Mouse (Mus musculus): ENCODE measurements around the gene Babam1. TPM values are rescaled to one million over a fixed set of nuclear protein-coding genes. Genes with fewer than 3 reads are reported as not detected.
A peak's percentile ranks its signal among the peaks of the same experiment; 100 is the strongest.

Babam1 gene
- polyA plus RNA-seq, 1 experiment from 2014 or later, result 119 TPM

DNA sequence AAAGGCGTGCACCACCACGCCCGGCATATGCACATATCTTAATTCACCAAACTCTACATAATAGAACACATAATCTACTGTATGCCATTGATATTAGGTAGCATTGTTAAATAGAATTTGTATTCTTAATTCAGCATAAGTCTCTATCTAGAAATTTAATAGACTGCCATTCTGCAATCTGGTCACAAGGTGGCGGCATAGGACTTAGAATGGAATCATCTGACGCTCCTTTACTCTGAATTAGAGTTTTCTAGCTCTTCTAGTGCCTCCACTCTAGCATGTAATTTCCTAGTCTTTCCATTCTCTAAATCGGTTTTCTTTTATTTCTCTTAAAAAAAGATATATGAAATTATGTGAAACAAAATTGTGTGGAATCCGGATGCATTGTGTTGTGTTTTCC, 44.7 kb downstream of the Babam1 start:
- Histone ChIP-seq H3K4me1 (ENCODE audit: control insufficient read depth, insufficient read depth, low read length) (no peaks in the 10 kb centered on the region), H3K9ac (ENCODE audit: low read length) (no peak overlapping the region), H3K27ac (replicated peaks; ENCODE audit: low read depth, low read length) (no peak overlapping the region), H3K9me3 (ENCODE audit: control insufficient read depth, low read length) (no peaks in the 10 kb centered on the region), H3K4me2 (ENCODE audit: low read depth, severe bottlenecking) (no peak overlapping the region), H3K27me3 (ENCODE audit: control insufficient read depth, insufficient read depth, low read length) (no peaks in the 10 kb centered on the region), H3K4me3 (ENCODE audit: low read depth, low read length) (no peak overlapping the region), H3K36me3 (ENCODE audit: control insufficient read depth, insufficient read depth, low read length) (no peaks in the 10 kb centered on the region)
- 3% methylated on average over 7 of the region's 7 CpGs for WGBS
- ATAC-seq (ENCODE audit: insufficient number of reproducible peaks, low FRiP score, low TSS enrichment, low read depth), result no peak
- peak; percentile 70 for DNase-seq (ENCODE audit: low spot score)

DNA sequence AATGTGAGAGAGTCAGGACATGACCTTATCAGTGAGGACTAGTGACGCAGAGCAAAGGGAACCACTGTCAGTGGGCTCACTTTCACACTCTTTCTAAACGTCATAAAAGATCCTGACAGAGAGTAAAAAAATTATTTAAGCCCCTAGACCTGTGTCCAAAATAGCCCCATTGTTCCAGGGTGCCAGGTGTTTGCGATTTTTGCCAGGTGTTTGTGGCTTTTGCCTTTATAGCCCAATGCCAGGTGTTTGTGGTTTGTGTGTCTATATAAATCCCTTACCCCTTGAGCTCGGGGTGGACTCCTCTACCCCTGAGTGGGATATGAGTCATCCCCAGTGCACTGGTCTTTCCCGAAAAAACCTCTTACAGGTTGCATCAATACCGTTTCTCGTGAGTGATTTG, 48.4 kb downstream of the Babam1 start:
- DNase-seq (ENCODE audit: low spot score) (no peak), ATAC-seq (ENCODE audit: insufficient number of reproducible peaks, low FRiP score, low TSS enrichment, low read depth) (no peak)
- Histone ChIP-seq H3K9ac (ENCODE audit: low read length) (no peak overlapping the region), H3K4me1 (ENCODE audit: control insufficient read depth, insufficient read depth, low read length) (no peaks in the 10 kb centered on the region), H3K9me3 (ENCODE audit: control insufficient read depth, low read length) (no peaks in the 10 kb centered on the region), H3K4me3 (ENCODE audit: low read depth, low read length) (no peak overlapping the region), H3K36me3 (ENCODE audit: control insufficient read depth, insufficient read depth, low read length) (no peaks in the 10 kb centered on the region), H3K27me3 (ENCODE audit: control insufficient read depth, insufficient read depth, low read length) (no peaks in the 10 kb centered on the region), H3K4me2 (ENCODE audit: low read depth, severe bottlenecking) (no peak overlapping the region), H3K27ac (replicated peaks; ENCODE audit: low read depth, low read length) (no peak overlapping the region)
- WGBS, result 73% methylated on average over 7 of the region's 7 CpGs

DNA sequence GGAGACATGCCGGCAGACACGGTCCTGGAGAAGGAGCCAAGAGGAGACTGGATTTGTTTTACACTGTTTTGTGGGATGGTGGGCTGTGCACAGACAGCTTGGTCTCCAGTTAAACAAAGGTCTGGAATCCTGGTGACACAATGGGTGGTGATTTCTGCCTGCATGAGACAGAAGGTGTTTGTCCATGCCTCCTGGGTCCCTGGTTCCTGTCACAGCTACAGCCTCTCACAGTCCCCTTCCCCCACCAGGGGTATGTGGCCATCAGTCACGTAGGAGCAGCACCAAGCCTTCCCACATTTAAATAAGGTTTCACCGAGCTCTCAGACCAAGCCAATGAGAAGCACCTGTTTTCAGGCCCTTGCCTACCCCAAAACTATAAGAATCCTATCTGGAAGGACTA, 54.7 kb downstream of the Babam1 start:
- Histone ChIP-seq H3K9me3 (ENCODE audit: control insufficient read depth, low read length) (no peaks in the 10 kb centered on the region), H3K36me3 (ENCODE audit: control insufficient read depth, insufficient read depth, low read length) (no peaks in the 10 kb centered on the region), H3K4me2 (ENCODE audit: low read depth, severe bottlenecking) (no peak overlapping the region), H3K4me3 (ENCODE audit: low read depth, low read length) (no peak overlapping the region), H3K27me3 (ENCODE audit: control insufficient read depth, insufficient read depth, low read length) (no peaks in the 10 kb centered on the region), H3K27ac (replicated peaks; ENCODE audit: low read depth, low read length) (no peak overlapping the region), H3K9ac (ENCODE audit: low read length) (no peak overlapping the region), H3K4me1 (ENCODE audit: control insufficient read depth, insufficient read depth, low read length) (no peaks in the 10 kb centered on the region)
- ATAC-seq (ENCODE audit: insufficient number of reproducible peaks, low FRiP score, low TSS enrichment, low read depth) (no peak), DNase-seq (ENCODE audit: low spot score) (no peak)
- WGBS, result 65% methylated on average over 4 of the region's 4 CpGs

DNA sequence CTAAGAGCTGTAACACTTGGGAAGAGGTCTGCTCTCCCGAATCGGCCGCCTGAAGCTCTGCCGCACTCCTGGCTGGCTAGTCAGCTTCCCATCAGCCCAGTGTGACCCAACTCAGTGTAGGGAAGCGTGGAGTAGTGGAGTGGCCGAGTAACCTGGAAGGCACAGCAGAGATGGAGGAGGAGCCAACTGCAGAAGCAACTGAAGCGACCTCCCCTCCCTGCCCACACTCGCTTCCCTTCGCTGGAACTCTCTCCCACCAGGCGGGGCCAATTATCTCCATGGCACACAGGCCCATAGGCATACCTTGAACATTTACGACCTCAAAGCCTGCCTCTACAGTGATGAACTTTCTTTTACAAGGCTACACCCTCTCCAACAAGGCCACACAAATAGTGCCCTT, 55.1 kb downstream of the Babam1 start:
- DNase-seq (ENCODE audit: low spot score), result no peak
- WGBS, result 35% methylated on average over 11 of the region's 11 CpGs

DNA sequence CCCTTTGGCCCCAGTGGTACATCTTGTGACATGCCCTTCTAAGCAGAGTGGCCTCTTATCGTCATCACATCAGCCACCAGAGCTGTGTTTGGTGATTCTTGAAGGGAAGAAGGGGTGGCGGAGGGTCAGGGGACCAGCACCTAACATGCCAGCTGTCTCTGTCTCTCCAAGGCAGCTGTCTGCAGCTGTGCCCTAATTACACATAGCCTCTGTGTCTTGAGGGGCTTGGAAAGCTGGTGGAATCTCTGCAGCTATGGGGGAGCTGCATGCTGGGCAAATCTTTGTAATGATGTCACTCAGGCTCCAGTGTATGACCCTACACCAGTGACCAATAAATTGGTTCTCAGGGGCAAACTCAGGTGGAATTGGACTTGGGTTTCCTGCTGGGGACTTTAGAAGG, 56.0 kb downstream of the Babam1 start:
- Histone ChIP-seq H3K9me3 (ENCODE audit: control insufficient read depth, low read length) (no peaks in the 10 kb centered on the region), H3K36me3 (ENCODE audit: control insufficient read depth, insufficient read depth, low read length) (no peaks in the 10 kb centered on the region), H3K4me1 (ENCODE audit: control insufficient read depth, insufficient read depth, low read length) (no peaks in the 10 kb centered on the region), H3K4me2 (ENCODE audit: low read depth, severe bottlenecking) (no peak overlapping the region), H3K9ac (ENCODE audit: low read length) (no peak overlapping the region), H3K27me3 (ENCODE audit: control insufficient read depth, insufficient read depth, low read length) (no peaks in the 10 kb centered on the region), H3K4me3 (ENCODE audit: low read depth, low read length) (no peak overlapping the region), H3K27ac (replicated peaks; ENCODE audit: low read depth, low read length) (no peak overlapping the region)
- DNase-seq (ENCODE audit: low spot score), result peak; percentile 16
- ATAC-seq (ENCODE audit: insufficient number of reproducible peaks, low FRiP score, low TSS enrichment, low read depth), result no peak
- 85% methylated on average over 2 of the region's 2 CpGs for WGBS

More for the DNA sequence above, 55.1 kb downstream of the Babam1 start:
- Histone ChIP-seq H3K36me3 (ENCODE audit: control insufficient read depth, insufficient read depth, low read length) (no peaks in the 10 kb centered on the region), H3K27ac (replicated peaks; ENCODE audit: low read depth, low read length) (no peak overlapping the region), H3K27me3 (ENCODE audit: control insufficient read depth, insufficient read depth, low read length) (no peaks in the 10 kb centered on the region), H3K4me3 (ENCODE audit: low read depth, low read length) (no peak overlapping the region), H3K9ac (ENCODE audit: low read length) (no peak overlapping the region), H3K4me2 (ENCODE audit: low read depth, severe bottlenecking) (no peak overlapping the region), H3K9me3 (ENCODE audit: control insufficient read depth, low read length) (no peaks in the 10 kb centered on the region), H3K4me1 (ENCODE audit: control insufficient read depth, insufficient read depth, low read length) (no peaks in the 10 kb centered on the region)
- ATAC-seq (ENCODE audit: insufficient number of reproducible peaks, low FRiP score, low TSS enrichment, low read depth), result no peak

Other genes starting within 250 kb of the Babam1 start
- 23.0 and 25.3 TPM in 2 replicates for gene Myo9b, start 124.1 kb upstream of the Babam1 start, polyA plus RNA-seq (2014; fragmentation: Nextera tagmentation; extraction: Ambion mirVana)
- gene Haus8, start 123.9 kb upstream of the Babam1 start, polyA plus RNA-seq (2014; fragmentation: Nextera tagmentation; extraction: Ambion mirVana), result 66.8 and 70.3 TPM in 2 replicates
- gene Use1, start 30.0 kb upstream of the Babam1 start, polyA plus RNA-seq (2014; fragmentation: Nextera tagmentation; extraction: Ambion mirVana), result 92.1 and 95.3 TPM in 2 replicates
- 2.7 and 3.1 TPM in 2 replicates for gene Ocel1, start 25.6 kb upstream of the Babam1 start, polyA plus RNA-seq (2014; fragmentation: Nextera tagmentation; extraction: Ambion mirVana)
- 68.9 and 78.6 TPM in 2 replicates for gene Nr2f6, start 14.9 kb upstream of the Babam1 start, polyA plus RNA-seq (2014; fragmentation: Nextera tagmentation; extraction: Ambion mirVana)
- 3.4 and 4.1 TPM in 2 replicates for gene Ushbp1, start 1.1 kb upstream of the Babam1 start, polyA plus RNA-seq (2014; fragmentation: Nextera tagmentation; extraction: Ambion mirVana)
- gene Ankle1, start 9.1 kb downstream of the Babam1 start, polyA plus RNA-seq (2014; fragmentation: Nextera tagmentation; extraction: Ambion mirVana), result 21.5 and 23.9 TPM in 2 replicates
- 38.7 and 43.4 TPM in 2 replicates for gene Abhd8, start 66.8 kb downstream of the Babam1 start, polyA plus RNA-seq (2014; fragmentation: Nextera tagmentation; extraction: Ambion mirVana)
- gene Mrpl34, start 68.1 kb downstream of the Babam1 start, polyA plus RNA-seq (2014; fragmentation: Nextera tagmentation; extraction: Ambion mirVana), result 216 and 231 TPM in 2 replicates
- 115 TPM in 2 replicates for gene Dda1, start 72.3 kb downstream of the Babam1 start, polyA plus RNA-seq (2014; fragmentation: Nextera tagmentation; extraction: Ambion mirVana)
- 3.0 and 4.2 TPM in 2 replicates for gene Ano8, start 89.1 kb downstream of the Babam1 start, polyA plus RNA-seq (2014; fragmentation: Nextera tagmentation; extraction: Ambion mirVana)
- 8.3 and 8.7 TPM in 2 replicates for gene Gtpbp3, start 91.2 kb downstream of the Babam1 start, polyA plus RNA-seq (2014; fragmentation: Nextera tagmentation; extraction: Ambion mirVana)
- gene Plvap, start 114.9 kb downstream of the Babam1 start, polyA plus RNA-seq (2014; fragmentation: Nextera tagmentation; extraction: Ambion mirVana), result 57.9 and 58.2 TPM in 2 replicates
- 0.30 and 0.71 TPM in 2 replicates for gene Ccdc194, start 128.8 kb downstream of the Babam1 start, polyA plus RNA-seq (2014; fragmentation: Nextera tagmentation; extraction: Ambion mirVana)
- gene Bst2, start 140.6 kb downstream of the Babam1 start, polyA plus RNA-seq (2014; fragmentation: Nextera tagmentation; extraction: Ambion mirVana), result 1.7 and 1.8 TPM in 2 replicates
- gene Mvb12a, start 146.1 kb downstream of the Babam1 start, polyA plus RNA-seq (2014; fragmentation: Nextera tagmentation; extraction: Ambion mirVana), result 66.5 and 74.2 TPM in 2 replicates
- 0.27 TPM in 1 of 2 replicates, not detected in the other for gene Tmem221, start 162.0 kb downstream of the Babam1 start, polyA plus RNA-seq (2014; fragmentation: Nextera tagmentation; extraction: Ambion mirVana)
- not detected in 2 replicates for gene Nxnl1, start 169.7 kb downstream of the Babam1 start, polyA plus RNA-seq (2014; fragmentation: Nextera tagmentation; extraction: Ambion mirVana)
- 16.7 and 18.0 TPM in 2 replicates for gene Slc27a1, start 172.0 kb downstream of the Babam1 start, polyA plus RNA-seq (2014; fragmentation: Nextera tagmentation; extraction: Ambion mirVana)
- 230 and 239 TPM in 2 replicates for gene Pgls, start 195.3 kb downstream of the Babam1 start, polyA plus RNA-seq (2014; fragmentation: Nextera tagmentation; extraction: Ambion mirVana)
- gene Fam129c, start 200.8 kb downstream of the Babam1 start, polyA plus RNA-seq (2014; fragmentation: Nextera tagmentation; extraction: Ambion mirVana), result 2.7 and 3.8 TPM in 2 replicates
- gene Colgalt1, start 214.1 kb downstream of the Babam1 start, polyA plus RNA-seq (2014; fragmentation: Nextera tagmentation; extraction: Ambion mirVana), result 46.6 and 49.8 TPM in 2 replicates

All from limb, embryonic 11.5 days (tissue).